Mouse (Mus musculus): ENCODE data around the gene Lamtor2.

- no peak for TF ChIP-seq CTCF (IDR thresholded peaks at IDR 0.05; ENCODE audit: extremely low read depth, insufficient read depth, insufficient read length, insufficient replicate concordance)
- no peak for TF ChIP-seq POLR2A (IDR thresholded peaks at IDR 0.05; ENCODE audit: low read depth, low read length)
Observed at GRCm38 (mm10) chr3:88590246-88590645, 37.4 kb upstream of the Lamtor2 start.

All from spleen, adult 2 months (tissue).